Mouse (Mus musculus): ENCODE data around the gene Srbd1. TPM values are rescaled to one million over a fixed set of nuclear protein-coding genes. Genes with fewer than 3 reads are reported as not detected.

The Srbd1 gene
- polyA plus RNA-seq (2012; rRNA removed) = 0.30 and 0.38 TPM in 2 replicates

DNA sequence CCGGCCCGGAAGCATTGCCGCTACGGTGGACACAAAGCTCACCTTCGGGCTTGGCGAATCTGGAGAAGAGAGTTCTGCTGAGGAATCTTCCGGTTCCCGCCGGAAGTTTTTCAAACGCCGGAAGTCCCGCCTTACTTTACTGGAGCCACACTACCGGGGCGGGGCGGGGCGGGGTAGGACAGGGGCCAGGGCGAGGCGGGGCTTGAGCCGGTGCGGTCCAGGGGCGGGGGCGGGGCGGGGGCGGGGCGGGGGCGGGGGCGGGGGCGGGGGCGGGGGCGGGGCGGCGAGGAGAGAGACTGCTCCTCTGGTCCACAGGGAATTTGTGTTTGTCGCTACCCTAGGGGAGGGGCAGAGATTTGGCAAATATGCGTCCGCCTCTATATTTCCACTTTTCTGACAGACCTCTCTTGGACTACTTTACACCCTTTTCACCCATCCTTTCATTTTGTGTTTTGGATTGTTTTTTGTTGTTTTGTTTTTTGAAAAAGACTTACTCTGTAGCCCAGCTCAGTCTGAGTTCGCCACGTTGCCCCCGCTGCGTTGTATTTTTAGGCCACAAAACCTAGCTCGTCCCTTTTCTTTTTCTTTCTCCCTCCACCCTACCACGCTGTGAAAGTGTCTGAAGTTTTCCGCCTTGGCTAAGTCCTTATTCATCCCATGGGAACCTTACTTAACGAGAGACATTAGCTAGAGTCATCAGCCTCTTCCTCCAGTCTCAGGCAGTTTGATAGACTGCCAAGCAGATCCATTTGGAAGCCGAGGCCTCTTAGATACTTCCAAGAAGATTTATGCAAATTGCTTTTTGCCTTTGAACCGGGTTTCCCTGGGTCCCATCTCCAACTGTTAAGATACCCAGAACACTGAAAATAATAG lies at the start of gene Srbd1:
Gene Srbd1 (minus strand): TSS at position 97 of the 873 bp plus-strand sequence.

GRCm38 (mm10) chr17:86167320-86168230 lies 22.6 kb upstream of the Srbd1 start, which contains the start of gene Prkce:
TSS of gene Prkce (plus strand) at chr17:86167785.

Other genes starting within 250 kb of the Srbd1 start
- 0.37 and 0.57 TPM in 2 replicates for gene Prkce, start 22.6 kb upstream of the Srbd1 start, polyA plus RNA-seq (2012; rRNA removed)

Data from stomach, adult 2 months (tissue).